Mouse (Mus musculus) stomach, postnatal 0 days (tissue): Measurements from ENCODE around the gene Tenm3. TPM values are rescaled to one million over a fixed set of nuclear protein-coding genes. Genes with fewer than 3 reads are reported as not detected.

Source experiments
- ATAC-seq: fragments of 200-750 bp; cut with Nextera tagmentation; 2 replicates; pipeline ENCODE4 v1.8.0; 2017; ENCODE audit not compliant: low FRiP score, low TSS enrichment
- DNase-seq: peaks from one replicate; pipeline ENCODE4 v3.0.0-alpha.2; 2016; ENCODE audit warnings: low spot score
- H3K27ac ChIP-seq: fragments of 300-500 bp; sonication (generic); replicated peaks from 2 replicates; pipeline ENCODE4 v1.5.1; 2014; ENCODE audit warnings: mild to moderate bottlenecking, control low read depth
- H3K27me3 ChIP-seq: fragments of 300-500 bp; sonication (generic); 2 replicates; pipeline ENCODE4 v1.6.1; 2014; ENCODE audit warnings: low read length; ENCODE audit not compliant: control insufficient read depth, insufficient read depth
- H3K36me3 ChIP-seq: fragments of 300-500 bp; sonication (generic); 2 replicates; pipeline ENCODE4 v1.6.1; 2014; ENCODE audit warnings: low read length, mixed read lengths; ENCODE audit not compliant: control insufficient read depth, insufficient read depth
- H3K4me1 ChIP-seq: fragments of 300-500 bp; sonication (generic); replicated peaks from 2 replicates; pipeline ENCODE4 v1.6.1; 2014; ENCODE audit warnings: antibody characterized with exemption; ENCODE audit not compliant: control insufficient read depth, insufficient read depth
- H3K4me2 ChIP-seq: fragments of 300-500 bp; sonication (generic); replicated peaks from 2 replicates; pipeline ENCODE4 v1.6.1; 2014; ENCODE audit warnings: low read depth, mild to moderate bottlenecking, control low read depth, moderate library complexity
- H3K4me3 ChIP-seq: fragments of 300-500 bp; sonication (generic); 2 replicates; pipeline ENCODE4 v1.5.1; 2014; ENCODE audit warnings: low read depth, low read length, control low read depth
- H3K9ac ChIP-seq: fragments of 300-500 bp; sonication (generic); 2 replicates; pipeline ENCODE4 v1.6.1; 2014; ENCODE audit warnings: mild to moderate bottlenecking, low read length, control low read depth, mixed read lengths
- H3K9me3 ChIP-seq: fragments of 300-500 bp; sonication (generic); 2 replicates; pipeline ENCODE4 v1.6.1; 2016; ENCODE audit warnings: low read length; ENCODE audit not compliant: control insufficient read depth
- CTCF ChIP-seq: IDR thresholded peaks from 2 replicates; pipeline ENCODE4 v1.5.1; 2016; ENCODE audit warnings: antibody characterized with exemption, low read depth, mild to moderate bottlenecking, moderate library complexity
- EP300 ChIP-seq: optimal IDR thresholded peaks from 2 replicates; pipeline ENCODE3; 2016; ENCODE audit warnings: antibody characterized with exemption
- WGBS: fragments of 180-500 bp; shearing (Covaris S2); extraction: QIAGEN DNeasy Blood & Tissue Kit; methylation state at CpG from one replicate; pipeline ENCODE4 v1.1.7; 2014; 5-methylcytosine and 5-hydroxymethylcytosine counted together
- polyA plus RNA-seq: library from polyadenylated mRNA; unstranded; fragments of >200 nt; fragmentation: Nextera tagmentation; extraction: Ambion mirVana; gene quantifications from 2 replicates; pipeline ENCODE4 v1.2.1, GENCODE M21; 2015

Gene Tenm3
- polyA plus RNA-seq, 1 experiment from 2014 or later, result 4.5 TPM

DNA sequence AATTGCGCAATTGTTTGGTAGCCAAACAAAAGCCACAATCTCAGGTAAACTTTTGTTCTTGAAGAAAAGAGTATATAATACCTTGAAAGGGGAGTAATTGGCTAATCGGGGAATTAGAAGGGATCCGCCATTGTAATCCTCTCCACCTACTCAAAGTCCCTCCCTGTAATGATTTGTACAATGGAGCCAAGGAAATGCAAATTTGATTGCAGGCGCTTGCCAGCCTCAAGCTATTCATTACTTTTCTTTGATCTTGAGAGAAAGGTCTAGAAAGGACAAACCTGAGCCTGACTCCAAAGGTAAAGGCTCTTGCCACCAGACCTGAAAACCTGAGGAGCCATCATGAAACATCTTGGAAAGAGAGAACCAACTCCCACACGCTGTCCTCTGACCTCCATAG is 91.8 kb downstream of the Tenm3 start:
- 0 out of 2 replicates have a peak, but pooled peaks cover 2% of the 10 kb centered on the region for H3K4me1 ChIP-seq
- no peaks in the 10 kb centered on the region for H3K9me3 ChIP-seq
- no peaks in the 10 kb centered on the region for H3K36me3 ChIP-seq
- TF ChIP-seq CTCF, result no peak
- no peak overlapping the region for H3K27ac ChIP-seq
- ATAC-seq (no peak), DNase-seq (no peak)
- H3K27me3 ChIP-seq, result no peaks in the 10 kb centered on the region
- WGBS, result 86% methylated on average over 5 of the region's 5 CpGs
- H3K4me3 ChIP-seq, result no peak overlapping the region
- H3K9ac ChIP-seq, result no peak overlapping the region
- H3K4me2 ChIP-seq, result no peak overlapping the region

DNA sequence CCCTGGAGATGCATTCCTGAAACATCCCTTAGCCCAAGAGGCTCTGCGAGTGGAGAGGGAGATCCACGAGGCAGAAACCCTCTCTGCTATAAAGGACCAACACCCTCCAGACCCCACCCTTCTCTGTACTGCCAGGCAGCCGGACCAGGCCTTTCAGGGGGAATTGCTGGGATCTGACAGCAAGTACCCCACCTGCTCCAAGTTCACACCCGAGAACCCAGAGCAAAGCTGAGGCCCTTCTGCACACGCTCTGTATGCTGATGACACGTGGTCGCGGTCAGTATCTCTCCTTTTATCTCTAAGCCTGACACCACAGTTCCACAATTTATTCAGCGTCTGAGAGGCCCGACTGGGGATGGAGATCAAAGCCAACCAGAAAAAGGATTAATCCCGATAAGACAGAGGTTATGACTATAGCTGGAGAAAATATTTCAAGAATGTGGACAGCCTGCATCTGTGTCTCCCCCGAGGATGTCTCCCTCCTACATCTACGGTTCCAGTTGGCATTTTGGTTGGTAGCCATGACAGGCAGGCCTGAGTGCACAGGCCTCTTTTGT is 95.2 kb downstream of the Tenm3 start:
- H3K36me3 ChIP-seq, result no peaks in the 10 kb centered on the region
- no peaks in the 10 kb centered on the region for H3K9me3 ChIP-seq
- no peak for TF ChIP-seq CTCF
- TF ChIP-seq EP300, result no peak
- H3K4me1 ChIP-seq, result no peaks in the 10 kb centered on the region
- H3K4me2 ChIP-seq, result no peak overlapping the region
- no peak overlapping the region for H3K9ac ChIP-seq
- DNase-seq (no peak), ATAC-seq (no peak)
- 40% methylated on average over 13 of the region's 13 CpGs for WGBS
- H3K27me3 ChIP-seq, result no peaks in the 10 kb centered on the region
- no peak overlapping the region for H3K27ac ChIP-seq
- no peak overlapping the region for H3K4me3 ChIP-seq

DNA sequence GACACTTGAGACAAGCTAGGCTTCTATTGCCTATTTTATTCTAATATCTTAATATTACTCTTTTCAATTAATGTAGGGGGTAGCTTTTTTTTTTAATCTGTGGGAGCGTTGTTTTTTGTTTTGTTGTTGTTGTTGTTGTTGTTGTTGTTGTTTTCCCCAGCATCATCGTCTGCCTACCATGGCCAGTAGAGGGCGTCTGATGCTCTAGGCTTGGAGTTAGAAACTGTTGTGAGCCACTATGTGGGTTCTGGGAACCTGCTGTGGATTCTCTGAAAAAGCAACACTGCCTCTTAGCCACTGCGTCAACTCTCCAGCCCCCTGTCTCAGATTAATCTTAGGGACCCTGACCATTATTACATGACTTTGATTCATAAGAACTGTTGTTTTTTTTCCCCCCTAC is 99.8 kb downstream of the Tenm3 start:
- peak; percentile 20; the same call in 1 of the 2 replicates for TF ChIP-seq CTCF
- no peak for TF ChIP-seq EP300
- no peaks in the 10 kb centered on the region for H3K27me3 ChIP-seq
- no peak for ATAC-seq
- DNase-seq, result no peak
- no peaks in the 10 kb centered on the region for H3K4me1 ChIP-seq
- no peak overlapping the region for H3K27ac ChIP-seq
- no peak overlapping the region for H3K9ac ChIP-seq
- no peaks in the 10 kb centered on the region for H3K9me3 ChIP-seq
- no peaks in the 10 kb centered on the region for H3K36me3 ChIP-seq
- 91% methylated on average over 4 of the region's 4 CpGs for WGBS
- no peak overlapping the region for H3K4me2 ChIP-seq
- no peak overlapping the region for H3K4me3 ChIP-seq

DNA sequence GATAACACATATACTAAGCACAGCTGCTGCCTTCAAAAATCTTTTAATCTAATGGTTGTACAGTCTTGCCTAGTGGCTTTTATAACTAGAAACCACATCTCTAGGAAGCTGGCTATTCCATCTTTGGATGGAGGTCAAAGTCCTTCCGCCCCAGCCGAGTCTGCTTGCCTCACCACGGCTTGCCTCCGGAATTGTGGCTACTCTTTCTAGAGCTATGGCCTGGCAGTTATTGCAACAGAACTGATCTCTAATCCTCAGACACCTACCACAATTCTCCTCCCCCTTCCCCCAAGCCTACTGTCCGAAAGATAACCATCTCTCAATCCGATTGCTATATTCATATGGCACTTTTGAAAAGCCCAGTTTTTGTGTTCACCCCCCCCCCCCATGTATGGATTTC is 101.0 kb downstream of the Tenm3 start:
- DNase-seq (no peak), ATAC-seq (no peak)
- H3K9me3 ChIP-seq, result no peaks in the 10 kb centered on the region
- no peaks in the 10 kb centered on the region for H3K4me1 ChIP-seq
- H3K36me3 ChIP-seq, result no peaks in the 10 kb centered on the region
- no peak overlapping the region for H3K4me3 ChIP-seq
- H3K4me2 ChIP-seq, result no peak overlapping the region
- no peak for TF ChIP-seq CTCF
- TF ChIP-seq EP300, result no peak
- H3K27me3 ChIP-seq, result no peaks in the 10 kb centered on the region
- H3K27ac ChIP-seq, result no peak overlapping the region
- no peak overlapping the region for H3K9ac ChIP-seq
- WGBS, result 87% methylated on average over 6 of the region's 6 CpGs

DNA sequence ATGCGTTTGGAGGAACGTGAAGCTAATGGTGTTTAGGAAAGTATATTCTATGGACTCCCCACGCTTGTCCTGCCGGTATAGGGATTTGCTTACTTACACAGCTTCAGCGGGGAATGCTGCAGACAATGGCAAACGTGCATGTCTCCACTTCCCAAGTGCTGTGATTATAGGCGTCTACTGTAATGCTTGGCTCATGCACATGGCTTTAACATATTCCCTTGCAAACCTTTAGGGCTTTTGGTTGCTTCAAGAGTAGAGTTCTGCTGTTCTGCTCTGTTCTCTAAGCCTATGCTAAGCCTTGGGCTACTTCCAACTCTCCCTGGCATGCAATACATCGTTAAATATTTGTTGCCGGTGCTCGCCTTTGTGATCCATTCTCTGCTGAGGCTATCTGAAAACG is 102.8 kb downstream of the Tenm3 start:
- Histone ChIP-seq H3K36me3 (no peaks in the 10 kb centered on the region), H3K4me2 (peak overlapping the region; percentile 42), H3K9me3 (no peaks in the 10 kb centered on the region), H3K9ac (no peak overlapping the region), H3K4me3 (no peak overlapping the region), H3K27me3 (no peaks in the 10 kb centered on the region), H3K4me1 (no peaks in the 10 kb centered on the region), H3K27ac (no peak overlapping the region)
- WGBS, result 21% methylated on average over 11 of the region's 11 CpGs
- TF ChIP-seq CTCF (no peak), EP300 (no peak)
- no peak for ATAC-seq
- DNase-seq, result no peak

DNA sequence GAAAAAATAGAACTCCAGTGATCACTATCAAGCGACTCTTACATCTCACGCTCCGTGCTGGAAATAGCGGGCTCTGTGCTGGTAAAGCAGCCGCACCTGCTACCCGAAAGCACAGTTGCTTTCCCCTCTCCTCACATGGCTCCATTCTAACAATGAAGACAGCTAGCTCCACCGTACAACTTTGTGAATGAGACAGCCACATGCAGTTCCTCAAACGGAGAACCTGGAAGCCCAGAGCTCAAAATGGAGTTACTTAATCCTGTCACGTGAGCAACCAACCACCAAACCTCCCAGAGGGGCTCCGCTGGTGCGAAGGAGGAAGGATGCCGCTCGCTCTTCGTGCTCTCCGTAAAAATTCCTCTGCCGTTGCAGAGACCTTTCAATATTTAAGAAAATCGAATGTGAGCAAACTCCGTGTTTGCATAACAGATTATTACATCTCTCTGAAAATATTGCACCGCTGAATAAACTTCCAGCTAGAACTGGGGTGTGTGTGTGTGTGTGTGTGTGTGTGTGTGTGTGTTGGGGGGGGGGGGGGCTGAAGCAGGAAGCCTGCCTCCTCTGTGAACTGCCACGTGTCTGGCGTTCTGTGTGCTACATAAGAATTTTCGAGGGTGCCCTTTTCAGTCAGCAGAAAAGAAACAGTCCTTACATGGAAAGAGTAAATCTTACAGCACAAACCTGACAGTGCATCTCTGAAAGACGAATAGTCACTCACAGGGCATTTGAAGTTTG is 103.4 kb downstream of the Tenm3 start:
- Histone ChIP-seq H3K36me3 (no peaks in the 10 kb centered on the region), H3K27ac (no peak overlapping the region), H3K9ac (no peak overlapping the region), H3K27me3 (no peaks in the 10 kb centered on the region), H3K9me3 (no peaks in the 10 kb centered on the region), H3K4me2 (peak overlapping the region; percentile 42), H3K4me1 (no peaks in the 10 kb centered on the region), H3K4me3 (peak overlapping the region; percentile 26)
- DNase-seq (no peak), ATAC-seq (no peak)
- 45% methylated on average over 23 of the region's 23 CpGs for WGBS
- no peak for TF ChIP-seq CTCF
